Mouse (Mus musculus): ENCODE results near the gene Ccdc163.

- TF ChIP-seq CTCF (IDR thresholded peaks at IDR 0.05; ENCODE audit: extremely low read depth, insufficient read depth, insufficient read length, insufficient replicate concordance) (no peak), POLR2A (IDR thresholded peaks at IDR 0.05; ENCODE audit: low read depth, low read length) (no peak)
These were observed 19.1 kb downstream of the Ccdc163 start for GRCm38 (mm10) chr4:116727401-116727800.

All from spleen, adult 2 months (tissue).